Mouse (Mus musculus): ENCODE results near the gene Ubr7. TPM values are rescaled to one million over a fixed set of nuclear protein-coding genes. Genes with fewer than 3 reads are reported as not detected.

Ubr7 gene
- total and polyA plus RNA-seq, 2 experiments from 2014 or later: 26.1 to 59.1 TPM

- Histone ChIP-seq H3K4me1 (ENCODE audit: insufficient read depth) (peaks cover 19% of the 10 kb centered on the region), H3K36me3 (ENCODE audit: insufficient read depth) (peaks cover 7% of the 10 kb centered on the region; the same call in 1 of the 2 replicates)
These were observed 14.7 kb upstream of the Ubr7 start for GRCm38 (mm10) chr12:102743036-102743588.

GRCm38 (mm10) chr12:102743589-102744574 is 13.9 kb upstream of the Ubr7 start, which contains the start of the genes Moap1 and Tmem251:
Moap1 (minus strand) TSS chr12:102743661.
Tmem251 (plus strand) TSS chr12:102743762.
- Histone ChIP-seq H3K9ac (peak within 1 kb of the TSS; percentile 82), H3K9me3 (ENCODE audit: low read length) (no peaks in the 10 kb centered on the region), H3K4me3 (ENCODE audit: low read depth, low read length) (peak within 1 kb of the TSS; percentile 81), H3K4me1 (ENCODE audit: insufficient read depth) (peaks cover 19% of the 10 kb centered on the region), H3K27ac (ENCODE audit: low read depth, low read length) (peak within 1 kb of the TSS; percentile 94), H3K36me3 (ENCODE audit: insufficient read depth) (peaks cover 14% of the 10 kb centered on the region; the same call in 1 of the 2 replicates), H3K27me3 (ENCODE audit: insufficient read depth, low read length) (no peaks in the 10 kb centered on the region), H3K4me2 (ENCODE audit: low read depth) (peak within 1 kb of the TSS; percentile 85)
- WGBS: 2% methylated on average over 58 of the region's 63 CpGs
- ATAC-seq (peak; percentile 99), DNase-seq (peak; percentile 92)
- no peak; the same call in 1 of the 2 replicates for TF ChIP-seq CTCF (IDR thresholded peaks at IDR 0.05; ENCODE audit: low read depth)

More at GRCm38 (mm10) chr12:102743036-102743588, 14.7 kb upstream of the Ubr7 start:
- H3K4me2 ChIP-seq (ENCODE audit: low read depth): peak overlapping the region; percentile 85
- WGBS: 2% methylated on average over 33 of the region's 33 CpGs
- peak overlapping the region; percentile 82 for H3K9ac ChIP-seq
- peak overlapping the region; percentile 94 for H3K27ac ChIP-seq (ENCODE audit: low read depth, low read length)
- no peaks in the 10 kb centered on the region for H3K27me3 ChIP-seq (ENCODE audit: insufficient read depth, low read length)
- no peak for TF ChIP-seq CTCF (IDR thresholded peaks at IDR 0.05; ENCODE audit: low read depth)
- ATAC-seq (peak; percentile 76), DNase-seq (no peak)
- no peaks in the 10 kb centered on the region for H3K9me3 ChIP-seq (ENCODE audit: low read length)
- peak overlapping the region; percentile 81 for H3K4me3 ChIP-seq (ENCODE audit: low read depth, low read length)

DNA sequence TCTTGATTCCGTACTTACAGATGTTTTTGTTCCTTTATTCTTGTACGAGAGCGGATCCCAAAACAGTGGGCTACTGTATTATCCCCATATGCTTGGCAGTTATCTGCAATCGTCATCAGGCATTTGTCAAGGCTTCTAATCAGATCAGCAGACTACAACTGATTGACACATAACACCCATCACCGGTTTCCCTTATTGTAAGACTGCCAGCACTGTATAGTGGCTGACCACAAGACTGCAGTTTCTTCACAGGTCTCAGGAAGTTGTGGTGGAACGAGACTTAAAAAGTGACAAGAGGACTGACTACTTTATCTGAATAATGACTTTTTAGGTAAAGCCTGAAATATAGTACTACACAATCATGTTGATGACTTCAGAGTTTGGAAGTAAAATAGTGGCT is 12.9 kb upstream of the Ubr7 start:
- DNase-seq (no peak), ATAC-seq (no peak)
- Histone ChIP-seq H3K9me3 (ENCODE audit: low read length) (no peaks in the 10 kb centered on the region), H3K4me3 (ENCODE audit: low read depth, low read length) (no peak overlapping the region), H3K27ac (ENCODE audit: low read depth, low read length) (no peak overlapping the region), H3K4me2 (ENCODE audit: low read depth) (peak overlapping the region; percentile 85), H3K36me3 (ENCODE audit: insufficient read depth) (peaks cover 14% of the 10 kb centered on the region; the same call in 1 of the 2 replicates), H3K4me1 (ENCODE audit: insufficient read depth) (peaks cover 19% of the 10 kb centered on the region), H3K27me3 (ENCODE audit: insufficient read depth, low read length) (no peaks in the 10 kb centered on the region), H3K9ac (peak overlapping the region; percentile 82; the same call in 1 of the 2 replicates)
- 54% methylated on average over 6 of the region's 6 CpGs for WGBS
- TF ChIP-seq CTCF (IDR thresholded peaks at IDR 0.05; ENCODE audit: low read depth): no peak

DNA sequence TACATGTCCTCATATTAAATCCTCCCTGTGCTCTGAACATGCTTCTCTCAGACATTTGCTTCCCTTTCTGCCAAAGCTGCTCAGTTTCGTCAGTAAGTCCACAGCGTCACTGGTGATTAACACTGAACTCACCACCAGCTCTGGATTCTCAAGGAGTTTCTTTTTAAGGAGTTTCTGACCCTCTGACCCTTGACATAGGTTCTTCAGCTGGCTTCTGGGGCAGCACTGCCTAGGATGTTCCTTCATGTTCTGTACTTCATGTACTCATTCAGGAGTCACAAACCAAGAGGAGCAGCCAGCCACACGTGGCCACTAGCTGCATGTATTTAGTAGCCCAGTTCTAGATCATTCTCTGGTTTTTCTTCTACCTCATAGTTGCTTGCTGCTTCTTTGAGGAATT is 9.5 kb upstream of the Ubr7 start:
- Histone ChIP-seq H3K4me1 (ENCODE audit: insufficient read depth) (peaks cover 10% of the 10 kb centered on the region), H3K4me2 (ENCODE audit: low read depth) (no peak overlapping the region), H3K4me3 (ENCODE audit: low read depth, low read length) (no peak overlapping the region), H3K27ac (ENCODE audit: low read depth, low read length) (no peak overlapping the region), H3K9ac (no peak overlapping the region), H3K27me3 (ENCODE audit: insufficient read depth, low read length) (no peaks in the 10 kb centered on the region), H3K9me3 (ENCODE audit: low read length) (no peaks in the 10 kb centered on the region), H3K36me3 (ENCODE audit: insufficient read depth) (peaks cover 14% of the 10 kb centered on the region; the same call in 1 of the 2 replicates)
- WGBS: 87% methylated on average over 3 of the region's 3 CpGs
- DNase-seq (no peak), ATAC-seq (no peak)
- no peak for TF ChIP-seq CTCF (IDR thresholded peaks at IDR 0.05; ENCODE audit: low read depth)

GRCm38 (mm10) chr12:102756304-102756703 is 1.5 kb upstream of the Ubr7 start:
- DNase-seq: no peak
- H3K9ac ChIP-seq: no peak overlapping the region
- H3K36me3 ChIP-seq (ENCODE audit: insufficient read depth): no peaks in the 10 kb centered on the region
- peak overlapping the region; percentile 82 for H3K4me2 ChIP-seq (ENCODE audit: low read depth)
- peaks cover 20% of the 10 kb centered on the region for H3K4me1 ChIP-seq (ENCODE audit: insufficient read depth)
- H3K27ac ChIP-seq (ENCODE audit: low read depth, low read length): 0 out of 2 replicates have a peak overlapping the region, but pooled peaks have one; percentile 4
- H3K27me3 ChIP-seq (ENCODE audit: insufficient read depth, low read length): no peaks in the 10 kb centered on the region
- 86% methylated on average over 7 of the region's 7 CpGs for WGBS
- peak overlapping the region; percentile 71 for H3K4me3 ChIP-seq (ENCODE audit: low read depth, low read length)
- H3K9me3 ChIP-seq (ENCODE audit: low read length): no peaks in the 10 kb centered on the region
- peak; percentile 61 for TF ChIP-seq CTCF (IDR thresholded peaks at IDR 0.05; ENCODE audit: low read depth)
- ATAC-seq: no peak

GRCm38 (mm10) chr12:102757055-102757688 is 595 bp upstream of the Ubr7 start:
- WGBS: 1% methylated on average over 46 of the region's 46 CpGs
- DNase-seq (peak; percentile 19), ATAC-seq (no peak; the same call in 1 of the 2 replicates)
- peak overlapping the region; percentile 71 for H3K4me3 ChIP-seq (ENCODE audit: low read depth, low read length)
- no peak for TF ChIP-seq CTCF (IDR thresholded peaks at IDR 0.05; ENCODE audit: low read depth)
- H3K9me3 ChIP-seq (ENCODE audit: low read length): no peaks in the 10 kb centered on the region
- peaks cover 20% of the 10 kb centered on the region for H3K4me1 ChIP-seq (ENCODE audit: insufficient read depth)
- H3K36me3 ChIP-seq (ENCODE audit: insufficient read depth): no peaks in the 10 kb centered on the region
- H3K9ac ChIP-seq: peak overlapping the region; percentile 75
- peak overlapping the region; percentile 90 for H3K27ac ChIP-seq (ENCODE audit: low read depth, low read length)
- H3K27me3 ChIP-seq (ENCODE audit: insufficient read depth, low read length): no peaks in the 10 kb centered on the region
- H3K4me2 ChIP-seq (ENCODE audit: low read depth): peak overlapping the region; percentile 82

Data from forebrain, postnatal 0 days (tissue).